Mouse (Mus musculus): ENCODE measurements at regions not wholly inside any gene's neighbourhood (a gene's known extent, or its start where the extent isn't known, plus 50 kb on each side); places are given as distances from the start of the nearest gene placed in this dataset.

DNA sequence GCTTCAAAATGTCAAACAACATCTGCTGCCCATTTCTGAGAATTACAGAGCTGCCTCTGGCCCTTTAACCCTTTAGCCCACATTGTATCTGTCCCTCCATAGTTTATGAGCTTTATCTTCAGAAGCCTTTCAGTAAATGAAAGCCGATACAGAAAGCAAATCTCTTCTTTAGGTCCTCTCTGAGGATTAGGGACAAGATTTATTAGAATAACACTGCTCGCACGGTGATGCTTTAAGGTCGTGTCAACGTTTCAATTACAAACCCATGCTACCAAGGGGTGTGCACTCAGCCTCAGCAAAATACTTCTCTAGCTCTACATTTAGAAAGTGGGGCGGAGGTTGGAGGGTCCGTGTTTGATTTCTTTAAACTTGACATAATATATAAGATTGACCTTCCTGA, 472.0 kb upstream of the 4930412O13Rik start:
- TF ChIP-seq CTCF (IDR thresholded peaks at IDR 0.05) = no peak
- TF ChIP-seq EP300 (IDR thresholded peaks at IDR 0.05) = no peak
